Mouse (Mus musculus): ENCODE measurements at regions not wholly inside any gene's neighbourhood (a gene's known extent, or its start where the extent isn't known, plus 50 kb on each side); places are given as distances from the start of the nearest gene placed in this dataset.

DNA sequence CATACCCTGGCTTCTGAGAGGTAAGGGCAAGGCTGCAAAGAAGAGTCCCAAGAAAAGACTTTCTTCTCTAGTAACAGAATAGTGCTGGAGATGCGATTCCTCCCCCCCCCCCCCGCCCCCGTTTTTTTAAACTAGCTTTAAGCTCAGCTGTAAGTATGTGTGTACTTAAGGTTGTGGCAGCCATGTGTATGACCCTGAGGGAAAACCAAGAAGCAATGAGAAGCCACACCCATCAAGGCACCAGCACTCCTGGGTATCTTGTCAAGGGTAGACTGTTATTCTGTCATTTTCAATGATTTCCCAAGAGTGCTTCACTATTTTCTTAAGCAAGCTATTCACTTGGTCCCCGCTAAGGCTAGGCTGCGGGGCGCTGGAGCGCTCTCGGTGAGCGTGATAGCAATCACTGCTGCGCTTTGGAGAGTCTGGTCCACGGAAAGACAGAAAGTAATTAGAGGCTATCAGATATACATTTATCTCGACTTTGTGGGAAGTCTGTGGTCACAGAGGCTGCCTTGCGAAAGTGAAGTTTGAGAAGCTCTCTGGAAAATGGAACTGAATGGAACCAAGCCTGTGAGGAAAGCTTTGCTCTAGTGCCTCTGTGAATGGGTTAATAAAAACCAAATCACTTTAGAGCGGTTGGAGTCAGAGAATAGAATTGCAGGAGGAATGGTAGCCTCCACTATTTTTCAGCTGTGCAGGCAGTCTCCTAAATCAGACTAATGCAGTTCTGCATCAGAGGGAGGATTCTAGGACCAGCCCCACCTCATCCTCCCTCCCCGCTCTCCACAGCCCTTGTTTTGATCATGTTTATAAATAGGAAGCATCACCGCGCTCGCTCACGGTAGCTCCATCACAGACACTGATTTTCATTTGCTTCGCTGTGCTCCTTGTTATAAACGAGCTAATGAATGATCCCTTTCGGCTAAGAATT, 114.8 kb upstream of the Bmp2 start:
- no peaks in the 10 kb centered on the region for H3K36me3 ChIP-seq (ENCODE audit: control insufficient read depth)
- no peak overlapping the region for H3K4me3 ChIP-seq (replicated peaks)
- H3K4me1 ChIP-seq (ENCODE audit: control insufficient read depth) = peaks cover 9% of the 10 kb centered on the region
- peaks cover 2% of the 10 kb centered on the region; the same call in 1 of the 2 replicates for H3K9me3 ChIP-seq (ENCODE audit: control insufficient read depth, low read length)
- H3K27me3 ChIP-seq (ENCODE audit: control insufficient read depth) = no peaks in the 10 kb centered on the region; the same call in 1 of the 2 replicates
- no peak for TF ChIP-seq TAL1 (IDR thresholded peaks at IDR 0.05; ENCODE audit: low read length)
- TF ChIP-seq GATA1 (IDR thresholded peaks at IDR 0.05; ENCODE audit: low read length) = no peak

DNA sequence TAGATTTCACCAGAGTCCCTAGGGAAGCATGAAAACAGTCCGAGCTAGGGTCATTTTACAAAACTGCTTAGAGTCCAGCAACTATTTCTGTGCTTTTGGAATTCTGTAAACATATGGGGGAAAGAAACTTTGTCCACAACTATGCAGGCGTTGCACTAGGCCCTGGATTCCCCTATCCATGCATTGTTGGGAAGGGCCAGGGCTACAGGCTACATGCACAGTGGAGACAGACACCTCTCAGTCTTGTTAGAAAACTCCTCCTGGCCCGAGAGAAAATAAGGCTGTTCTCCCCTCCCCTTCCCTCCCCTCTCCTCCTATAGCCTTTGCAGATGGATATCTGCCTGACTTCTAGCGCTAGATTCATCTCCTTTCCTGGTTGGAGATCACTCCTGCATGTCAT, 113.9 kb upstream of the Bmp2 start:
- TF ChIP-seq GATA1 (IDR thresholded peaks at IDR 0.05; ENCODE audit: low read length) (no peak), TAL1 (IDR thresholded peaks at IDR 0.05; ENCODE audit: low read length) (no peak)
- H3K4me3 ChIP-seq (replicated peaks) = no peak overlapping the region
- H3K9me3 ChIP-seq (ENCODE audit: control insufficient read depth, low read length) = peaks cover 2% of the 10 kb centered on the region; the same call in 1 of the 2 replicates
- H3K27me3 ChIP-seq (ENCODE audit: control insufficient read depth) = no peaks in the 10 kb centered on the region; the same call in 1 of the 2 replicates
- peaks cover under 1% of the 10 kb centered on the region for H3K4me1 ChIP-seq (ENCODE audit: control insufficient read depth)
- H3K36me3 ChIP-seq (ENCODE audit: control insufficient read depth) = no peaks in the 10 kb centered on the region

GRCm38 (mm10) chr2:133443024-133443423, 108.9 kb upstream of the Bmp2 start:
- Histone ChIP-seq H3K9me3 (ENCODE audit: control insufficient read depth, low read length) (no peaks in the 10 kb centered on the region), H3K36me3 (ENCODE audit: control insufficient read depth) (no peaks in the 10 kb centered on the region), H3K4me1 (ENCODE audit: control insufficient read depth) (no peaks in the 10 kb centered on the region), H3K27me3 (ENCODE audit: control insufficient read depth) (no peaks in the 10 kb centered on the region), H3K4me3 (replicated peaks) (no peak overlapping the region)
- no peak for TF ChIP-seq TAL1 (IDR thresholded peaks at IDR 0.05; ENCODE audit: low read length)
- TF ChIP-seq GATA1 (IDR thresholded peaks at IDR 0.05; ENCODE audit: low read length) = no peak

DNA sequence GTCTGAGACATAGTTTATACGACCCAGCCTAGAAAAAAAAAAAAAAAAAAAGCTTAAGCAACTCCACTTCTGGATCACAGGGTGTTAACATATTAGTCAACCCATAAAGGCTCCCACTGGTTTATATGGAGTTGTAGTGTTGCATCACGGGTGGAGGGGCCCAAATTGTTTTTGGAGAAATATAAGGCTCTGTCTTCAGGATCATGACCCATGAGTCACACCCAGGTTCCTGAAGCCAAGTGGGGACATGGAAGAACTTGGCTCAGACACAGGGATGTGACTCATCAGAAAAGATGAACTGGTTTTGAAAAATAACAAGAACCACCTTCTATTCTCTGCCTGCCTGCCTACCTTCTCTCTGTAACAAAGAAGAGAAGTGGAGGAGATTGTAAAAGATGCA, 108.5 kb upstream of the Bmp2 start:
- Histone ChIP-seq H3K4me1 (ENCODE audit: control insufficient read depth) (no peaks in the 10 kb centered on the region), H3K36me3 (ENCODE audit: control insufficient read depth) (no peaks in the 10 kb centered on the region), H3K4me3 (replicated peaks) (no peak overlapping the region), H3K9me3 (ENCODE audit: control insufficient read depth, low read length) (no peaks in the 10 kb centered on the region), H3K27me3 (ENCODE audit: control insufficient read depth) (no peaks in the 10 kb centered on the region)
- TF ChIP-seq TAL1 (IDR thresholded peaks at IDR 0.05; ENCODE audit: low read length) (no peak), GATA1 (IDR thresholded peaks at IDR 0.05; ENCODE audit: low read length) (no peak)

DNA sequence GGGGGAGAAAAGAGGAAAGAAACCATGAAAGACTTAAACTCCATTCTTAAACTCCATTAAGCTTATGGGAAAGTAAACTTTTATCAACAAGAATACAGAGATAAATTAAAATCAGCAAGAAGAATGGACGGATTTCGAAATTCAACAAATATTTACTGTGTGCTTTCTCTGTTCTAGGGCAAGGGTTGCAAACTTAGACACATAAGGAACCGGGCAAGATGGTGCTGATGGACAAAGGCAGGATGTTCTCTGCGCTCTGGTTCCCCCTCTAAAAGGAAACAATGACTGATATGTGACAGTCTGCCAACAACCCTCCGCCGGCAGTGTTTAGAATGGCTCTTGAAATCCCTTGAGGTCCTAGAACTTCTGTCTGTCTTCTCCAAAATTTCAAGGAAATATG, 99.0 kb upstream of the Bmp2 start:
- H3K36me3 ChIP-seq (ENCODE audit: control insufficient read depth) = no peaks in the 10 kb centered on the region
- H3K9me3 ChIP-seq (ENCODE audit: control insufficient read depth, low read length) = no peaks in the 10 kb centered on the region
- TF ChIP-seq TAL1 (IDR thresholded peaks at IDR 0.05; ENCODE audit: low read length) = no peak
- no peak for TF ChIP-seq GATA1 (IDR thresholded peaks at IDR 0.05; ENCODE audit: low read length)
- no peak overlapping the region for H3K4me3 ChIP-seq (replicated peaks)
- no peaks in the 10 kb centered on the region for H3K27me3 ChIP-seq (ENCODE audit: control insufficient read depth)
- no peaks in the 10 kb centered on the region for H3K4me1 ChIP-seq (ENCODE audit: control insufficient read depth)

- TF ChIP-seq GATA1 (IDR thresholded peaks at IDR 0.05; ENCODE audit: low read length) (no peak), TAL1 (IDR thresholded peaks at IDR 0.05; ENCODE audit: low read length) (no peak)
- Histone ChIP-seq H3K36me3 (ENCODE audit: control insufficient read depth) (no peaks in the 10 kb centered on the region), H3K9me3 (ENCODE audit: control insufficient read depth, low read length) (no peaks in the 10 kb centered on the region), H3K27me3 (ENCODE audit: control insufficient read depth) (no peaks in the 10 kb centered on the region), H3K4me1 (ENCODE audit: control insufficient read depth) (no peaks in the 10 kb centered on the region), H3K4me3 (replicated peaks) (no peak overlapping the region)
Measured at GRCm38 (mm10) chr2:133455484-133456170, 96.3 kb upstream of the Bmp2 start.

GRCm38 (mm10) chr2:133456785-133457184, 95.2 kb upstream of the Bmp2 start:
- no peak for TF ChIP-seq TAL1 (IDR thresholded peaks at IDR 0.05; ENCODE audit: low read length)
- no peak for TF ChIP-seq GATA1 (IDR thresholded peaks at IDR 0.05; ENCODE audit: low read length)
- no peak overlapping the region for H3K4me3 ChIP-seq (replicated peaks)
- H3K4me1 ChIP-seq (ENCODE audit: control insufficient read depth) = no peaks in the 10 kb centered on the region
- H3K9me3 ChIP-seq (ENCODE audit: control insufficient read depth, low read length) = no peaks in the 10 kb centered on the region
- no peaks in the 10 kb centered on the region for H3K27me3 ChIP-seq (ENCODE audit: control insufficient read depth)
- H3K36me3 ChIP-seq (ENCODE audit: control insufficient read depth) = no peaks in the 10 kb centered on the region

DNA sequence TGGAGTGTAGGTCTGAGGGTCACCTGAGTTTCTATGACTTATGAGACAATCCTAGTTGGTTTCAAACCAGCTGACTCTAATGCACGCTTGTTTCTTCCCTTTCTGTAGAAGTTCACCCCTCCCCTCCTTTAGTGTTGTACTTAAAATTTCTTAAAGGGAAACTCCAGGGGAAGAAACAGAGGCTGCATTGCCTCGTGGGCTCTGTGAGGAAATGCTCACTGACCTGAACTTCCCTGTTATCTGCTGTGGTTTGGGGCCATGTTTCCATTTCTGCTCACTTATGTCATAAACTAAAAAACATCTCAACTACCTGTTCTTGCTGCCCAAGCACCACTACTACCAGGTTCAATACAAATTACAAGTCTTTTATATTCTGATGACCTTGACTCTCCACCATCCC, 93.2 kb upstream of the Bmp2 start:
- TF ChIP-seq TAL1 (IDR thresholded peaks at IDR 0.05; ENCODE audit: low read length) (no peak), GATA1 (IDR thresholded peaks at IDR 0.05; ENCODE audit: low read length) (no peak)
- Histone ChIP-seq H3K4me1 (ENCODE audit: control insufficient read depth) (no peaks in the 10 kb centered on the region), H3K27me3 (ENCODE audit: control insufficient read depth) (no peaks in the 10 kb centered on the region), H3K9me3 (ENCODE audit: control insufficient read depth, low read length) (no peaks in the 10 kb centered on the region), H3K4me3 (replicated peaks) (no peak overlapping the region), H3K36me3 (ENCODE audit: control insufficient read depth) (no peaks in the 10 kb centered on the region)

DNA sequence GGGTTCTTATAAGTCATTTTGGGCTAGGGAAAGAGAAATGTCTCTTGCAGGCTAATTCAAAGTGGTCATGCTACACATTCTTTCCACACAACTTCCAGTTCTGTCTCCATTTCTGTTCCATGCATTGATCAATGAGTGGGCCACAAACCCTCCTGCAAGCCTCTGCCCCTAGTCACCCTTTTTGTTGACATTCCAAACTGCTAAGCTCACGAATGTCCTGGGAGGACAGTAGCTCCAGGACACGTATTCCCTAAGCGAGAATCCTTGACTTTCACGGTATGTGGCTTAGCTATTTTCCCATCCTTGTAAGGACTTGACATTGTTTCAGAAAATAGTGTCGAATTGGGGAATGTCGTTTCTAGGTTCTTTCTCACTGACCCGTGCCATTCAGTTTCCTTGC, 91.1 kb upstream of the Bmp2 start:
- Histone ChIP-seq H3K4me1 (ENCODE audit: control insufficient read depth) (no peaks in the 10 kb centered on the region), H3K27me3 (ENCODE audit: control insufficient read depth) (no peaks in the 10 kb centered on the region), H3K9me3 (ENCODE audit: control insufficient read depth, low read length) (no peaks in the 10 kb centered on the region), H3K4me3 (replicated peaks) (no peak overlapping the region), H3K36me3 (ENCODE audit: control insufficient read depth) (no peaks in the 10 kb centered on the region)
- no peak for TF ChIP-seq GATA1 (IDR thresholded peaks at IDR 0.05; ENCODE audit: low read length)
- no peak for TF ChIP-seq TAL1 (IDR thresholded peaks at IDR 0.05; ENCODE audit: low read length)

All from erythroblast, embryonic 14.5 days (primary cell).